Mouse (Mus musculus): Measurements from ENCODE around the gene Slco2a1.

The Slco2a1 gene

DNA sequence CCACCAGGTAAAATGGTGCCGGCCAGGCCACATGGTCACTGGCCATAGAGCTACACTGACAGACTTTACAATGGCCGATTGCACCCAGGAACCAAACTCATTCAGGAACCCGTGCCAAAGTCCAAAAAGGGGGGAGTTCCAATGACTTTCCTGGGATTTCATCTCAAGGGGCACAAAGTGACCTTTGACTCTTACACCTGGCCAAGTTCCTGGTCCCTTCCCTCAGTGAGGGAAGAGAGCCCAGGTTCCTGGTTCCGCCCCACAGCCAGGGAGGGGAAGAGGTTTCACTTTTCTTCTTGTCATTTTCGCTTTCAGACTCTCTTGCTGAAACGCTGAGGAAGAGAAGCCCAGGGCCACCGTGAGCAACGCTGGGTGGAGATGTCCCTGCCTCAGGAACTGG lies at the start of gene Slco2a1:
Gene Slco2a1 (plus strand): TSS at position 251 of the 400 bp plus-strand sequence.
- DNase-seq (ENCODE audit: low spot score in 2 of 2), result no peak

DNA sequence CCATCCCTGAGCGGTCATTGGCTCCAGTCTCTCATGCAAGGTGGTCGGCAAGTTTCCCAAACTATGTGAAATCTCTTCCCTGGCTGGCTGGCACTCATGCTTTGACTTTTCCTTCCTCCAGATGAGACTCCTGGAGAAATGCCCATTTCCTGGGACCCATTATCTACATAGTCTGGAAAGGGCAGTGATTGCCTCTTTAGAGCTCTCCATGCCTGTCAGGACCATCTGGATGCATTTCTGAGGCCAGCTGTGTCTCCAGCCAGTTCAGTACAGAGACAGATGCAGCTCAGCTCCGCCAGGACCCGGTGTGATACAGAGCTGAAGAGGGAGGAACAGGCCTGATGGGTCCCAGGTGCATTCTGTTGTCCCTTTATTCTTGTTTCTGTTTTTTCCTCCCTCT lies 46.3 kb upstream of the Slco2a1 start:
- no peak for DNase-seq (ENCODE audit: low spot score in 2 of 2)

DNA sequence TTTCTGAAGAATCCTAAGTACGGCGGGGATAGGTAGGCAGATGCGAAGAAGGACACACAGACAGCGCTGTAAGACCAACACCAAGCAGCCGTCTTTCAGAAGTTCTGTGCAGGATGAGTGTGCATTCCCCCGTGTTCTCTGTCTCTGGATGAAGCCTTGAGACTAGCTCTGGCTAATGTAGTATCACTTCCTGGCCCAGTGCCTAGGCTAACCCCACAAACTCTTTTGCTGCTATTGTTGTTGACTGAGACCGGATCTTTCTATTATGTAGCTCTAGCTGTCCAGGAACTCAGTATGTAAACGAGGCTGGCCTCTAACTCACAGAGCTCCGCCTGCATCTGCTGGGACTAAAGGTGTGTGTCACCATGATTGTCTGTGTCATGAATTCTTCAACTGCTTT lies 43.6 kb upstream of the Slco2a1 start:
- DNase-seq (ENCODE audit: low spot score in 2 of 2), result no peak

GRCm38 (mm10) chr9:102946469-102947015 lies 42.0 kb upstream of the Slco2a1 start:
- DNase-seq (ENCODE audit: low spot score in 2 of 2), result no peak

GRCm38 (mm10) chr9:102948706-102949105 lies 39.8 kb upstream of the Slco2a1 start:
- DNase-seq (ENCODE audit: low spot score in 2 of 2), result no peak

DNA sequence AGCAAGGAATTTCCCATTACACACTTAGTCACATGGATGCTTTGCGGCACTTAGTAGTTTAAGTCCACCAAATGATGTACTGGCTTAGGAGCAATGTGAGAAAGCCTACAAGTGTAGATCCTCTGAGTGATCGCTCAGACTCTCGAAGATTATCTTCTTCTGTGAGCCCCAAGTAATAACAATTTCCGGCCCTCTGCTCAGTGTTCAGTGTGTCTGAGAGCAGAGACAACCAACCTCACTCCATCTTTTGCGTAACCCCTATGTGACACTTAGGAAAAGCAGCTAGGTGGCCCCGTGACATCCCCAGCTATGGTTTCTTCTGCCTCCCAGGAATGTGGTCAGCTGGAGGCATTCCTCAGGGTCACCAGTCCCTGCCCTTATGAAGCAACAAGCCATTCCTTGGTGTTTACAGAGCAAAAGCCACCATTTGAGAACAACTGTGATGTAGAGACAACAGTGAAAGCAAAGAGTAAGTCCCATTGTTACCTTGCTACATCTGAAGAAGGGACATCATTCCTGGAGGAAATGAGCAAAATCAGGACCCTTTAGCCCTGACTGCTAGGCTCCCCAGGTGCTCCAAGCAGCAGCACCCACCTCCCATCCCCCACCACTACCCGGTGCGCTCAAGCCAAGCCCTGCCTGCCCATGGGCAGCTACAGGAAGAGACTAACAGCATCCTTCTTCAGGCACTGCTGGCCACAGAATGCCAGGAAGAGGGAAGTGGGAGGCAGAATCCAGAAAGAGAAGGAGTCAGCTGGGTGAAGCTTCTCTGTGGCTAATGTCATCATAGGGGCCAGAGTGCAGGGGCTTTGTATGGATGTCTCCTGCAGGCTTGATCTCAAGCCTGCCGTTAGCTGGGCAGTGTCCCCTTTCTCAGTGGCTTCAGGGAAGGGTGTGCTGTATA lies 37.2 kb upstream of the Slco2a1 start:
- no peak for DNase-seq (ENCODE audit: low spot score in 2 of 2)

- DNase-seq (ENCODE audit: low spot score in 2 of 2), result no peak
Observed at GRCm38 (mm10) chr9:102955866-102956265, 32.6 kb upstream of the Slco2a1 start.

DNA sequence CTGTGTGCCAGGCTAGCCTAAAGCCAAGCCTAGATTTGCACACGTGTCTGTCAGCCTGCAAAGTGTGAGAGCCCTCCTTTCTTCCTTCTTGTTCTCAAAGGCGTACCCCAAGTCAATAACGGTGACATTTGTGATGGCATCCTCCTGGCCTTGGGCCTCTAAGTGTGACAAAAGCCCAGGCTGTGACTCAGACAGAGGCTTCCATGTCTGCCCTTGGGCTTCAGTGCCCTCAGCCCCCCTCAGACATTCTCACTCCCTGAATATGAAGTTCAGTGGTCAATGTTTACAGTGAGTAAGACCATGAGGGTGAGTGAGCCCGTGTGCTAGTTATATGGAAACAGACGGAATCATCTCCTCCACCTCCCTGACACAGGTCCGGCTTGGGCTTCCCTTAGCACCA lies 29.8 kb upstream of the Slco2a1 start:
- DNase-seq (ENCODE audit: low spot score in 2 of 2), result no peak

- no peak for DNase-seq (ENCODE audit: low spot score in 2 of 2)
Observed at GRCm38 (mm10) chr9:102961356-102962092, 27.0 kb upstream of the Slco2a1 start.

DNA sequence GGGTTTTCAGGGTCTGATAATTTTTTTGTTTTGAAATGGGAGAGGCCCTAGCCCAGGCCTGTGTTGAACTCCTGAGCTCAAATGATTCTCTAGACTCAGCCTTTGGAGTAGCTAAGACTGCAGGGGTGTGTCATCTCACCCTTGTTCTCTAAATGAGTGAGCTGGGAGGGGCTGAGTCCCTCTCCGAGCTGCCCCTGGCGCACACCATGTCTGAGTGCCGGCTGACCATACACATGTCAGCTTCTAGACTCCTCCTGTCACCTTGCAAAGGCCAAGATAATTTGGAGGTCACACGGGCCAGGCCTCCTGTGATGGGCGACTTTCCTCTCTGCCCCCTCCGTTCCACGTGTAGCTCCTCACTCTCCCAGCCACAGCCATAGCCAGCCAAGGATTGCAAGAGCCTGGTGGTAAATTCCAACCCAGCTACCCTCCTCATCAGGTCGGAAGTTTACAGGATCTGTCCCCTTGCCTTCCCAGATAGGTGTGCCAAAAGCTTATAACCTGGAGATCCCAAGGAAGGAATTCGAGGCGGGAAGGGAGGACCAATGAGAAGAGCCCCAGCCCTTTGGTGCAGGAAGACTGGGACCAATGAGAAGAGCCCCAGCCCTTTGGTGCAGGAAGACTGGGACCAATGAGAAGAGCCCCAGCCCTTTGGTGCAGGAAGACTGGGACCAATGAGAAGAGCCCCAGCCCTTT lies 26.3 kb upstream of the Slco2a1 start:
- no peak for DNase-seq (ENCODE audit: low spot score in 2 of 2)

DNA sequence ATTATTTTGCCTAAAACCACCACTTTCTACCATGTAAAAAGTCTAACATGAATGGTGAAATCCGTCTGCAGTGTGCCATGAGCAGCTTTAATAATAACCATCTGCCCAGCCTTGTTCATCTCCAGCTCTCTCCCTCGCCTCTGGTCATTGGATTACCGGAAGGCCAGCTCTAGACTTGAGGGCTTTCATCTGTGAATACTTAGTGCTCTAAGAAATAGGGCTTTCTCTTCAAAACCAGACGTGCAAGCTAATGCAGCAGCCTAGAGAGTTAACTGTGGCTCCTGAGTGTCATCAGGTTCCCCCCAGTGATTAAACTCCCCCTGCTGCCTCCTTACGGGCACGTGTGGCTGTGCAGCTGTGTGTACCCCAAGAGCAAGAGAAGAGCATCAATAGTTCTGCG lies 25.2 kb upstream of the Slco2a1 start:
- no peak for DNase-seq (ENCODE audit: low spot score in 2 of 2)

DNA sequence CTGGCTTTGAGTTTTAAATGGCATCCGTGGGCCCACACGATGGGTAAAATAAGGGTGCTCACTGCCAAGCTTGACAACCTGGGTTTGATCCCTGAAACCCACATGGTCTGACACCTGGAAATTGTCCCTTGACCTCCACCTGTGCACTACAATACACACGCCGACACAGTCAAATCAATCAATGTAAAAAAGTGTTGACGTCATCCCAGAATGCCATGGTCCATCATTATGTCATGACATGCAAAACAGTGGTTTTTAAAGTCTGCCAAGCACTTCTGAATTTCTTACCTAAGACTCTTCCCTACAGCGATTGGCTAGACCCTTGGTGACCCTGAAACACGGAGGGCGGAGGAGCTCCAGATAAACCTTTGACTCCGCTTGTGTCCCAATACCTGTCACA lies 23.9 kb upstream of the Slco2a1 start:
- no peak for DNase-seq (ENCODE audit: low spot score in 2 of 2)

DNA sequence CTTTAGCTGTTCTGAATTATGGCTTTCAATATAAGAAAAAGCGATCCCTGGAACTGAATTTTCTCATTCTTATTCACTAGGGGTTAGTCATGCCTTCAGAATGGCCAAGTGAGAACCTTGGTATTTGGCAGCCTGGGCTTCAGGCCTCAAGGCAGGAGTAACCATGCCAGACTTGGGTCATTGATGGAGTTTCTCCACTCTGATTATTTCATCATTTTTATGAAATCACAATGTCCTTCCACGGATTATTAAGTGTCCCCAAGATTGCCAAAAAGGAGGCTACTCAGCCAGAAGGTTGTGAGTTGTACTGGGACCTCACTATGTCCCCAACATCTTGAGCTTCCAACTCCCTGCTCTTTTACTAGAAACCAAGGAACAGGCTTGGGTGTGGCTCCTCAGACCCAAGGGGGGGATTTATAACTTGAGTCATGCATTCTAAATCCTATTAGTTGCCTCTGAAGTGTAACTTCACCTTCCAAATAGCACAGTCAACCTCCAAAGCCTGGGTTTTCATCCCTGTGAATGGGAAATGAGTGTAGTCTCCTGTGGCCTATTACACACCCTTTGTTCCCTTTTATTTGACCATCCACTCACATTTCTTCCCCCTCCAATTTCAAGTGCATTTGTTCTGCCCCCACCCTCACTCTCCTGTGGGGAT lies 16.0 kb upstream of the Slco2a1 start:
- no peak for DNase-seq (ENCODE audit: low spot score in 2 of 2)

- DNase-seq (ENCODE audit: low spot score in 2 of 2), result no peak
Observed at GRCm38 (mm10) chr9:102975887-102976286, 12.6 kb upstream of the Slco2a1 start.

DNA sequence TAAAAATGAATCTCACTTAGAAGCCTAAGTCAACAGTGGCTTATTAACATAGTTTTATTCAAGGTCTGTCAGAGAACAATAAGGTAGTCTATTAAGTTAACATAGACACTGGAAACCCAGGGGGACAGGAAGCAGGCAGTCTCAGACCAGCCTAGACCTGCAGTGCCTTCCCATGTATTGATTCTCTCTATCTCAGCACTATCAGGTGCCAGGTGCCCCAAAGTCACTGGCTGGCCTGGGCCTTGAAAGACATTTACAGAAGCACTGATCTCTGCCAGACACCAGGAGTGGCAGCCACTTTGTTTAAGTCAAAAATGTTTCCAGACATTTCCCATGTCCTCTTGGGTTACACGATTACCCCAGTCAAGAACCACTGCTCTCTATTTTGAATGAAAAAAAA lies 11.4 kb upstream of the Slco2a1 start:
- no peak for DNase-seq (ENCODE audit: low spot score in 2 of 2)

DNA sequence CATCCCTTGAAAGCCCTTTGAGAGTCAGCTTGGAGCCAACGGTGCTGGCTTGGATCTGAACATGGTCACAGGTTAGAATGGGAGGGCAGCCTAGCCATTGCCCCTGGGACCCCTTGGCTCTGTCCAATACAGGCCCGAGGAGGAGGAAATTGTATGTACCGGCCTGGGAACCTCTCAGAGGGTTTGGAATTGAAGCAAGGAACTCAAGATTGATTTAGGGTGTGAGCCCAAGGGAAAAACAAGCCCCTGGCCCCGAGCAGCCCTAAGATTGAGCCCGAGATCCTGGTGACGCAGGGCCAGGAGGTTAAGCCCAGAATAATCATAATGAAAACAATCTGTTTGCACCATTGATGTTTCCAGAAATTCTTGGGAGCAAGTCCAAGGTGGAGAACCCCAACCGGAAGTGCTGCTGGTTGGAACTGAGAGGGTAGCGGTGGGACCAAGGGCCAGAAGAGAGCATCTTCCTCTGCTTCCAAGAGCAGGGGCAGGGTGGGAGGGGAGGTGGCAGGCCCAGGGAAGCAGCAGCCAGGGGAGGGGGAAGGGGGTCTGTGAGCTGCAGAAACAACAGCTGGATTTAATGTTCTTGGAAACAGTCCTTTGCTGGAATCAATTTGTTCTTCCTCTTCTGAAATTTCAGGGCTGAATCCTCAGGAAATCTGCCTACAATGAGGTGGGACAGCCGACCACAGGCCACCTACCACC lies 10.6 kb upstream of the Slco2a1 start:
- no peak for DNase-seq (ENCODE audit: low spot score in 2 of 2)

GRCm38 (mm10) chr9:102979011-102979700 lies 9.4 kb upstream of the Slco2a1 start:
- DNase-seq (ENCODE audit: low spot score in 2 of 2), result no peak

- DNase-seq (ENCODE audit: low spot score in 2 of 2), result no peak
Observed at GRCm38 (mm10) chr9:102979956-102980355, 8.6 kb upstream of the Slco2a1 start.

DNA sequence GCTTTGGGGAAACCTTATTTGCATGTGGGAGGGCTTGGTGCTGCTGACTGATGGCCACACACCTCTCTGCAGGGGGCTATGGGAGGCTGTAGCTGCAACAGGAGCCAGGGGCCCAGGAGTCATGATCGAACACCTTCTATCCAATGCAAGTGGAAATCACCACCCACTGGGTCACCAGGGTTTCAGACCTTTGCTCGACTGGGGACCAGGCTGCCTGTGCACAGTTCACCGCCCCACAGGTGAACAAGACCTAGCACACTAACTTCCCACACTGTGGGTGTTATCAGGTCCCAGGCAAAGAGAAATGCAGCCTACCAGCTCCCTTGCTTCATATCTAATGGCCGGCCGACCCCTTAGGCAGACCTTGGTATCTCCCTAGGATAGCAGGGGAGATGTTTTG lies 8.1 kb upstream of the Slco2a1 start:
- DNase-seq (ENCODE audit: low spot score in 2 of 2), result no peak

DNA sequence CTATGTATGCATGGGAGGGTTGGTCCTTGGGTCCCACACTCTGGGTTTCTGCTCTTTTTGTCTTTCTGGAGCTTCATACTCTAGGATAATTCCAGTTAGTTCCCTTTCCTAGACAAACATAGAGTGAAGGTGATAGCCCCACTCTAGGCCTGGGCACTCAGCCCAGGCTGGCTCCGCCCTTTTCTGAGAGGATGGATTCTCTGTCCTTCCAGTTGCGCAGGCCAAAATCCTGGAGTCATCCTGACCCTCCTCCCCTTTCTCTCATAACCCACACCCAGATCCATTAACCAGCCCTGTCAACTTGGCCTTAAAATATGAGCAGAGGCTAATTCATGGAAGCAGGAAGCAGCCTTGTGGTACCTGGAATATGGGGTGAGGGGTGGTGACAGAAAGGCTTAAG lies 6.7 kb upstream of the Slco2a1 start:
- DNase-seq (ENCODE audit: low spot score in 2 of 2), result no peak

Data from frontal cortex, postnatal 25 days (tissue).